ENCODE assay signal across 12 mouse cellular contexts in genomic region chr13:15466496-15466895, GRCm38 (mm10). TPM values are rescaled to one million over a fixed set of nuclear protein-coding genes. Genes with fewer than 3 reads are reported as not detected.
A peak's percentile ranks its signal among the peaks of the same experiment; 100 is the strongest.
DNase-seq lines count a peak whose midpoint lies in the region; ATAC-seq lines count a peak whose summit lies in the region.
"Had no signal": no experiment of that assay in that cellular context is flagged by ENCODE, and none has a peak within 500 bp of the region (broad histone marks: within the 10 kb centered on the region; RNA-seq: fewer than 3 reads in every experiment).

No protein-coding gene starts in this region.

- no peaks in the 10 kb centered on the region for H3K36me3 ChIP-seq in lung, embryonic 16.5 days (ENCODE audit: control insufficient read depth, insufficient read depth, low read length)
- no peaks in the 10 kb centered on the region for H3K36me3 ChIP-seq in forebrain, embryonic 16.5 days (ENCODE audit: control insufficient read depth, insufficient read depth)
- H3K36me3 ChIP-seq in midbrain, embryonic 10.5 days: no peaks in the 10 kb centered on the region

- H3K27ac ChIP-seq in lung, embryonic 16.5 days (ENCODE audit: low read length): no peak overlapping the region
- H3K27ac ChIP-seq in forebrain, embryonic 16.5 days (ENCODE audit: low read length): no peak overlapping the region
- H3K27ac ChIP-seq in midbrain, embryonic 10.5 days (replicated peaks): peak overlapping the region; percentile 96
- H3K27ac ChIP-seq: heart, adult 2 months had no signal

- no peak overlapping the region for H3K9ac ChIP-seq in lung, embryonic 16.5 days (ENCODE audit: low read length)
- H3K9ac ChIP-seq in forebrain, embryonic 16.5 days (replicated peaks; ENCODE audit: low read depth, low read length): 0 out of 2 replicates have a peak overlapping the region, but pooled peaks have one; percentile 17

- no peak overlapping the region for H3K4me3 ChIP-seq in lung, embryonic 16.5 days (ENCODE audit: low read length)
- peak overlapping the region; percentile 22 for H3K4me3 ChIP-seq in forebrain, embryonic 16.5 days (replicated peaks; ENCODE audit: low read length)
- peak overlapping the region; percentile 74 for H3K4me3 ChIP-seq in midbrain, embryonic 10.5 days
- H3K4me3 ChIP-seq: heart, adult 2 months had no signal

- H3K4me1 ChIP-seq in lung, embryonic 16.5 days (replicated peaks; ENCODE audit: control insufficient read depth, insufficient read depth, low read length): peaks cover 27% of the 10 kb centered on the region
- H3K4me1 ChIP-seq in forebrain, embryonic 16.5 days (replicated peaks; ENCODE audit: control insufficient read depth, insufficient read depth, low read length): peaks cover 21% of the 10 kb centered on the region; the same call in 1 of the 2 replicates
- peaks cover 81% of the 10 kb centered on the region for H3K4me1 ChIP-seq in midbrain, embryonic 10.5 days

- peak overlapping the region; percentile 26; the same call in 1 of the 2 replicates for H3K4me2 ChIP-seq in lung, embryonic 16.5 days (ENCODE audit: low read depth, low read length)
- peak overlapping the region; percentile 35 for H3K4me2 ChIP-seq in forebrain, embryonic 16.5 days (ENCODE audit: low read length)

- 45% methylated on average over 6 of the region's 6 CpGs for WGBS in lung, embryonic 16.5 days
- WGBS in forebrain, embryonic 16.5 days: 12% methylated on average over 6 of the region's 6 CpGs
- WGBS in midbrain, embryonic 10.5 days: 22% methylated on average over 6 of the region's 6 CpGs

- H3K27me3 ChIP-seq in lung, embryonic 16.5 days (ENCODE audit: control insufficient read depth, insufficient read depth, low read depth, low read length): no peaks in the 10 kb centered on the region
- H3K27me3 ChIP-seq in forebrain, embryonic 16.5 days (replicated peaks; ENCODE audit: control insufficient read depth, insufficient read depth, low read length): 0 out of 2 replicates have a peak, but pooled peaks cover 2% of the 10 kb centered on the region
- peaks cover 39% of the 10 kb centered on the region; the same call in 1 of the 2 replicates for H3K27me3 ChIP-seq in midbrain, embryonic 10.5 days (ENCODE audit: low read depth, poor library complexity, severe bottlenecking)

- no peak for ATAC-seq in lung, embryonic 16.5 days (ENCODE audit: low read depth)
- ATAC-seq in forebrain, embryonic 16.5 days: no peak

- H3K9me3 ChIP-seq in lung, embryonic 16.5 days (ENCODE audit: control insufficient read depth, low read length): no peaks in the 10 kb centered on the region
- no peaks in the 10 kb centered on the region for H3K9me3 ChIP-seq in forebrain, embryonic 16.5 days (ENCODE audit: control insufficient read depth, low read length)
- H3K9me3 ChIP-seq in midbrain, embryonic 10.5 days (replicated peaks): no peaks in the 10 kb centered on the region

- DNase-seq in lung, postnatal 4 days: no peak
- no peak for DNase-seq in midbrain, embryonic 10.5 days (ENCODE audit: low spot score)
- DNase-seq in T-cell, adult 2 months (ENCODE audit: low spot score): no peak
- DNase-seq in gastrocnemius, postnatal 25 days: no peak
- no peak for DNase-seq in layer of hippocampus, postnatal 25 days (ENCODE audit: extremely low spot score in 1 of 2, low spot score in 1 of 2)
- DNase-seq: heart, adult 2 months; layer of hippocampus, adult 9-11 months; lung, postnatal 14 days; thymus, postnatal 25 days had no signal

RNA-seq across cellular contexts. Expression of gene Gli3, which starts 3.5 kb away (rescaled TPM):
- 13.6 and 13.8 TPM in 2 replicates for polyA plus RNA-seq in lung, embryonic 16.5 days (2015; fragmentation: Nextera tagmentation; extraction: Ambion mirVana)
- 10.8 and 13.4 TPM in 2 replicates for polyA plus RNA-seq in forebrain, embryonic 16.5 days (2015; fragmentation: Nextera tagmentation; extraction: Ambion mirVana)
- polyA plus RNA-seq in midbrain, embryonic 10.5 days (2016; fragmentation: Nextera tagmentation; extraction: Ambion mirVana): 33.5 and 34.5 TPM in 2 replicates
- 1 to 10 TPM; 1.6 TPM for total RNA-seq in gastrocnemius, postnatal 25 days (2021)
- total RNA-seq in layer of hippocampus, postnatal 25 days (2021): 1 to 10 TPM; 8.1 to 9.1 TPM
- total RNA-seq: MEL had no signal
